Mouse (Mus musculus): ENCODE measurements around the gene Tom1.

Gene Tom1

GRCm38 (mm10) chr8:75088989-75089881 lies 55.7 kb downstream of the Tom1 start:
- DNase-seq (ENCODE audit: low spot score): peak; percentile 89

- no peak for DNase-seq (ENCODE audit: low spot score)
Measured at GRCm38 (mm10) chr8:75090781-75091365, 57.4 kb downstream of the Tom1 start.

DNA sequence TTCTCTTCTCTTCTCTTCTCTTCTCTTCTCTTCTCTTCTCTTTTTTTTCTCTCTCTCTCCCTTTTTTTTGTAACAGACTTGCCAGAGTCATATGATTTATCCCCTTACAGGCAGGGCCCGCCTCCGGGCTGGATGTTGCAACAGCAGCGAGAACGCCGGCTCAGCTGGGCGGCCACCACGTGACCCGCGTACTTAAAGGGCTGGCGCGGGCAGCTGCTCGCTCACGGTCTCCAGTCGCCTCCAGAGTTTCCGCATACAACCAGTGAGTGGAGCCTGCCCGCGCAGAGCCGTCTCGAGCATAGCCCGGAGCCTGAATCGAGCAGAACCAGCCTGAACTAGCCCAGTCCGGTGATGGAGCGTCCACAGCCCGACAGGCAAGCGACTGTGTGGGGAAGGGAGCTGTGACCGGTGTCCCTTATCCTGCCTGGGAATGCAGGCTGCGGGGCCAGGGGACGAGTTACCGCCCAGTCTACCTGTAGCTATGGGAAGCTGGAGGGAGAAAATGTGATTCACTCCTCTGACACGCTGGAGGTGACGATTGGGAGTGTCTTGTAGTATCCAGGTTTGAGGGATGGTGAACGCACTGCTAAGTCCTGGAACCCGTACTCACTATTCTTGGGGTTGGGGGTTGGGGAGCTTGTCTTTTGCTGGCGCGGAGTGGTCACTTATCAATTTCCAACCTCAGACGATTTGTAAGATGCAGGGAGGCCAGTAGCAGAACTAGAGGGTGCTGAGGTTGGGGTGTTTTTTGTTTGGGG lies 60.1 kb downstream of the Tom1 start, which contains the start of gene Hmox1:
Gene Hmox1, plus strand, starts transcription at position 223 of the 758 bp plus-strand sequence.
- peak; percentile 95 for DNase-seq (ENCODE audit: low spot score)

DNA sequence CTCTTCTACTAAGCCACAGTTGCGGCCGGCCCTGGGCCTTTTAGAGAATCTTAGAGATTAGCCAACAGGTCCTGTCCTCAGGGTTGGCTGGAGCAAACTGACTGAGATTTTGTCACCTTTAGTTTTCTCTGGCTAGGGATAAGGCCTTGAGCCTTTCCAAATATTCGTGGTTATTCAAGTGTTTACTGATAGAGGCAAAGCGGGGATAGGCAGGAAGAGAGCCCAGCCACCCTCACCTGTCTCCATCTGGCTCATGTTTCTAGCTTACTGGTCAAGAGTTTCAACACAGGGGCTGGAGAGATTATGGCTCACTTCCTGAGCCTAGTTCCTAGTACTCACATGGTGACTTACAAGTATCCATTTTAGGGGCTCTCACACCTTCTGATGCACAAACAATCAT lies 69.5 kb downstream of the Tom1 start:
- no peak for DNase-seq (ENCODE audit: low spot score)

GRCm38 (mm10) chr8:75103376-75103878 lies 69.9 kb downstream of the Tom1 start:
- DNase-seq (ENCODE audit: low spot score): no peak

GRCm38 (mm10) chr8:75108527-75109235 lies 75.2 kb downstream of the Tom1 start:
- DNase-seq (ENCODE audit: low spot score): peak; percentile 87

- peak; percentile 100 for DNase-seq (ENCODE audit: low spot score)
Measured at GRCm38 (mm10) chr8:75109236-75109967, 75.9 kb downstream of the Tom1 start, which contains the start of gene Mcm5. Gene Mcm5, plus strand, starts transcription at chr8:75109569.

DNA sequence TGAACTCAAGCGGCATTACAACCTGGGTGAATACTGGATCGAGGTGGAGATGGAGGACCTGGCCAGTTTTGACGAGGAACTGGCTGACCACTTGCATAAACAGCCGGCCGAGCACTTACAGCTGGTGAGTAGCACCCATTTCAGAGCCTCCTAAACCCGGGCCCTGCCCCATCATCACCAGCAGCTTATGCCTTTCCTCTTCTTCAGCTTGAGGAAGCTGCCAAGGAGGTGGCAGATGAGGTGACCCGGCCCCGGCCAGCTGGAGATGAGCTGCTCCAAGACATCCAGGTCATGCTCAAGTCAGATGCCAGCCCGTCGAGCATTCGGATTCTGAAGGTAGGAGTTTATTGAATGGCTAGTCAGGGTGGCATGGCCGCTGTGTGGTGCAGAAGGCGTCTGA lies 76.6 kb downstream of the Tom1 start:
- no peak for DNase-seq (ENCODE audit: low spot score)

DNA sequence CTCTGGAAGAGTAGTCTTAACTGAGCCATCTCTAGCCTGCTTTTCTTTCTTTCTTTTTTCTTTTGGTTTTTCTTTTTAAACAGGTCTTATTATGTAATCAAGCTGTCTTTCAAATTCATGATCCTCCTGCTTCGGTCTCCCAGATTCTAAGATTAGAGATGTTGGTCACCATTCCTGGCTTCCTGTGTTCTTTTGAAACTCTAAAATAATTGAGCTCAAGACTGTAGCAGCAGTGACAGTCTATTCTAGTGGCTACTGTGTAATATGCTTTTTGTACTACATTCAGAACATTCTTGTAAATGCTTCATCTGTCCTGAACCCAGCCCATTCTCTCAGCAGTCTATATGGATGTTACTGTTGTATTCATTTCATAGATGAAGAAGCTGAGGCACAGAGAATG lies 85.0 kb downstream of the Tom1 start:
- no peak for DNase-seq (ENCODE audit: low spot score)

GRCm38 (mm10) chr8:75119287-75119686 lies 85.8 kb downstream of the Tom1 start:
- DNase-seq (ENCODE audit: low spot score): no peak
